Mouse (Mus musculus) frontal cortex, postnatal 10 days (tissue): Measurements from ENCODE around the gene Tmem223.

ENCODE experiments used
- DNase-seq, 2 experiments: peaks; one replicate each; pipeline ENCODE4 v3.0.0; 2022; ENCODE audit warnings: low spot score in 2 of 2, mixed read lengths in 1 of 2

Tmem223 gene

GRCm38 (mm10) chr19:8745382-8745781 is 25.4 kb upstream of the Tmem223 start:
- DNase-seq = no peak

- DNase-seq = no peak
These were observed 23.4 kb upstream of the Tmem223 start for GRCm38 (mm10) chr19:8747368-8747767.

GRCm38 (mm10) chr19:8755652-8756051 is 15.1 kb upstream of the Tmem223 start:
- no peak for DNase-seq

- DNase-seq = peak; percentile 82 to 90
These were observed 14.0 kb upstream of the Tmem223 start, which contains the start of gene Nxf1 for GRCm38 (mm10) chr19:8756635-8757387. Gene Nxf1 (plus strand): TSS chr19:8757073.

DNA sequence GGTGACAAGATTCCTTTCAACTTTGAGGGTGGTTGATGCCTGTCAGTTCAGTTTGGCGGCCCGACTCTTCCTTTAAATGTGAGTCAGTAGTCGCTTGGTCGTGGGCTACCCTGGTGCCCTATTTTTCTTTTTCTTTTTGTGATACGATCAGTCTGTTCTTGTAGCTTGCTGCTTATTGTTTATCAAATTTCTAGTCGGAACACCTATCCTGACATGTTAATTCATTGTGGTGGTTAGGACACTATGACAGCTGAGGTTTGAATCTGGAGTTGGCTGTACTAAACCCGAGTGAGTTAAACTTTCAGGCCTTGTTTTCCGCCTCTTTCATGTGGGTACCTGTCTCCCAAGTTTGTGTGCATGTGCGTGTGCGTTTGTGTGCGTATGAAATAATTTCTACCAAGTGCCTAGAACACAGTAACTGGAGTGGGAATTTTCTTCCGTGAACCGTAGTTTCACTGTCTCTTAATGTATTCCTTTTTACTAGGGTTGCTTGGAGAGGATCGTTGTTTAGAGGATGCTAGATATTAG is 13.3 kb upstream of the Tmem223 start:
- no peak for DNase-seq

GRCm38 (mm10) chr19:8758899-8759298 is 11.9 kb upstream of the Tmem223 start:
- no peak for DNase-seq

GRCm38 (mm10) chr19:8760757-8761156 is 10.0 kb upstream of the Tmem223 start:
- DNase-seq = no peak

- DNase-seq = no peak
These were observed 7.5 kb upstream of the Tmem223 start for GRCm38 (mm10) chr19:8763276-8763675.

DNA sequence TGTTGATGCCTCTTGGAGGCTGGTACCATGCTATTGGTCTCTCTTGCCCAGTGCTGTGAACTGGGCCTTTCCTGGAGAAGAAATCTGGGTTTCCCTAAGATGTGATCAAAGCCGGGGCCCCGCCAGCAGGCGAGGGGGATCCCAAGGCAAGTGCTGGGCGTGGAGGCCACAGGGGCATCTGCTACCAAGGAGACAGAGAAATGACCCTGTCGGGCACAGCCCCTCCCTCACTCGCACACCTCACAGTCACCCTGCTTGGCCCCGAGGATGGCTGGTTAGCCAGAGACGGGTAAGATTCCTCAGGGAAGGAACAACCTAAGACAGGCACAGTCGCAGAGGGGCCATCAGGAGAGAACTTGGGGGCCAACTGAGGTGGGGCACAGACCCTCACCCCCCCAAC is 5.2 kb upstream of the Tmem223 start:
- no peak for DNase-seq

DNA sequence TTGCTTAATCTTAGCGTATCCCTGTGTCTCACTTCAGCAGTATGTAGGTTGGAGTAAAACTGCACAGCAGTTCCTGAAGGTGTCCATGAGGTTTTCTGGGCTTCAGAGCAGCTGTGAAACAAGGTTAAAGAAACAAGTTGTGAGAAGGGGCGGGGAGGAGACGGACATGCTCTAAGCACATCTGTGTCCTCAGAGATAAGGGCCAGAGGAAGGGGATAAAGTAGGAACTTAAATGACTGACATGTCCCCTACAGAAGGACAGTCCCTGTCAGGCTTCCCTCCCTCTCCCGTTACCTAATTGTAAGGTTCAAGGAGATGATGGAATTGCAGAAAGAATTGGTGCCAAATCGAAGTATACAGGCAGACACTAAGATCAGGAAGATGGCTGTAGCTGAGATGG is 2.2 kb downstream of the Tmem223 start:
- DNase-seq = no peak

- no peak for DNase-seq
These were observed 2.6 kb downstream of the Tmem223 start for GRCm38 (mm10) chr19:8773409-8773808.

GRCm38 (mm10) chr19:8774086-8774835 is 3.5 kb downstream of the Tmem223 start, which contains the start of gene Tmem179b:
Gene Tmem179b (minus strand): TSS chr19:8774467.
- DNase-seq = peak; percentile 92 to 95

DNA sequence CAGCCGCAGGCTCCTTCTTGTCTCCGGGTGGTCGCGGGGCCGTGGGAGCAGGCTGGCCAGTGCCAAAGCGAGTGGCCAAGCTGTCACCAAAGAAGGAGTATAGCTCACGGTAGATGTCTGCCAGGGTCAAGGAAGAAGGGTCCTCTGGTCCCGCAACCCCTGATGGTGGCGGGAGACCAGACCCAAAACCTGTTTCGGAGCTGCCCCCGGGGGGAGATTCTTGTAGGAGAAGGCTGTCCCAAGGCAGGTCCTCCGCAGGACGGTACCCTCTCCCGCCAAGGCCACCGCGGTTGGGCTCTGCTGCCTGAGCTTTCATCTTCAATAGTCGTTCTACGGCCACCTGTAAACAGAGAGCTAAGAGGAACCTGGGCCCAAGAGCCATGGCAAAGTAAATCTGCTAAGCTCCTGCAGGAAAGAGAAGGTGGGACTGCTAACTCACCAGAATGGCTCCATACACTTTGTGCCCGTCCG is 4.2 kb downstream of the Tmem223 start:
- DNase-seq = no peak

DNA sequence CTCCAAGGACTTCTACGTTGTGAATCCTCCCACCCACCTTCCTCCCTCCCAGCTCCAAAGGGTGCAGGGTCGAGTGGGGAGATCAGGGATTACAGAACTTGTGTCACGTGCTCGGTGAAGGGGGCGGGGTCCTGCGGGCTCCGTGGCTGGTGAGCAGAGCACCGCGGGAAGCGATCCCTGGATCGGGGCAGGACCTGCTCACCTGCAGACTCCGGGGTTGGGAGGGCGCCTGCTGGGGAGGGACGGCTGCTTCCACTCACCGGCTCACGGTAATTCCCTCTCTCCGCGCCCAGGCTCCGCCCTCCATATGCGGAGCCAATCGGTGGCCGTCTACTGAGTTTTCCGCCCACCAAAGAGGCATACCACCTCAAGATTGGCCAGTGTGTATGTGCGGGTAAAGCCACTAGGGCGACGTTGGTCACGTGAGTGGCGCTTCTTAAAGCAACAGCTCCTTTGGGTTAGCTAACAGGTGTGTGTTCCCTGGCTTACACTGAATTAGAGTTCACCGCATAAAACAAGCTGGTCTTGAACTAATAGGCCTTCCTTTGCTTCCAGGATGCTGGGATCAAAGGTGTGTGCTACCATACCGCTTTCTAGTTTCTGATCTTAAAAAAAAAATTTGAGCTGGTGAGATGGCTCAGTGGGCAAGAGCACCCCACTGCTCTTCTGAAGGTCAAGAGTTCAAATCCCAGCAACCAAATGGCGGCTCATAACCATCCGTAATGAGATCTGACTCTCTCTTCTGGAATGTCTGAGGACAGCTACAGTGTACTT is 15.4 kb downstream of the Tmem223 start, which contains the start of gene Taf6l:
Taf6l (minus strand) TSS at position 410 of the 774 bp plus-strand sequence.
- peak; percentile 91 for DNase-seq

- DNase-seq = no peak
These were observed 17.7 kb downstream of the Tmem223 start for GRCm38 (mm10) chr19:8788521-8788920.

DNA sequence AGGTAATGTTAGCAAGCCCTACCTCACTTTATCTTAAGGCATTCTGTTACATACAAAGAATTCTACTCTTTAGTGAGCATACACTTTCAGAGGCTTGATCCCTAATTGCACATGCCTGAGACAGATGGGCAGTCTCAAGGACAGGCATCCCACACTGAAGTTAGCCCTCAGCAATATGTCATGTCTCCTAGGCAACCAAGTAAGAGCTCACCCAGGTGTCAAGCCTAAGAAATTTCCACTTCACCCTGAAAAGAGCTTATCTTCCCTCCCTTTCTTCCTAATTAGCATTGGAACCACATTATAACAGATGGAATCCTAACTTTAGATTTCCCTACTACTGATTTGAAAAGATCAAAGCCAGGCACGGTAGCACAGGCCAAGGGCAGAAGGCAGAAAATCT is 18.4 kb downstream of the Tmem223 start:
- no peak for DNase-seq

DNA sequence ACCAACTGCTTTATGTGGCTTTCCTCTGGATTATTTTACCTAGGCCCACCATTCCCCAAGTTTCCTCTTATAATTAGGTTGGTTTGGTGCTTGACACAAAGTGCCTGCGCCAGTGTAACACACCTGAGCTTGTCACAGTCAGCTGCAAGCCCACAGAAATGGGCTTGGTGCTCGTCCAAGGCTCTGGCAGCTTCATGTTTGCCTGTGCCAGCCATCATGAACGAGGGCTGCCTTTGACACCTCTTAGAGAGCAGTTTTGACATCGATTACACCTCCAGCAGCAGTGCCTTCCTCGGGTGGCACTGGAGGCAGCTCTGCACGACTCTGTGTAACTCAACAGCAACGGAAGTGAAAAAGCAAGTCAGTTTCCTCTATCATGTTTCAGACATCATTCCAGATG is 19.4 kb downstream of the Tmem223 start:
- DNase-seq = no peak

GRCm38 (mm10) chr19:8798264-8798946 is 27.6 kb downstream of the Tmem223 start, which contains the start of gene Polr2g:
Gene Polr2g (minus strand): TSS chr19:8798577.
- peak; percentile 86 to 88 for DNase-seq

DNA sequence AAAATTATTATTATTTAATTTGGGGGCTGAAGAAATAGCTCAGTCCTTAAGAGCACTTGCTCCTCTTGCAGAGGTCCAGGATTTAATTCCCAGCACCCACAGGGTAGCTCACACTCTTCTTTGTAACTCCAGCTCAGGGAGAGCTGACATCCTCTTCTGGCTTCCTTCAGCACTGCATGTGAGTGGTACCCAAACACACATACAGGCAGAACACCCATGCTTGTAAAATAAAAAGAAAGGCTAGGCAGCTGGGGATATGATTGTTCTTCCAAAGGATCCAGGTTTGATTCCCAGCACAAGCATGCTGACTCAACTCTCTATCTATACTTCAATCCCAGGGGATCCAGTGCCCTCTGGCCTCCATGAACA is 28.1 kb downstream of the Tmem223 start:
- DNase-seq = no peak

DNA sequence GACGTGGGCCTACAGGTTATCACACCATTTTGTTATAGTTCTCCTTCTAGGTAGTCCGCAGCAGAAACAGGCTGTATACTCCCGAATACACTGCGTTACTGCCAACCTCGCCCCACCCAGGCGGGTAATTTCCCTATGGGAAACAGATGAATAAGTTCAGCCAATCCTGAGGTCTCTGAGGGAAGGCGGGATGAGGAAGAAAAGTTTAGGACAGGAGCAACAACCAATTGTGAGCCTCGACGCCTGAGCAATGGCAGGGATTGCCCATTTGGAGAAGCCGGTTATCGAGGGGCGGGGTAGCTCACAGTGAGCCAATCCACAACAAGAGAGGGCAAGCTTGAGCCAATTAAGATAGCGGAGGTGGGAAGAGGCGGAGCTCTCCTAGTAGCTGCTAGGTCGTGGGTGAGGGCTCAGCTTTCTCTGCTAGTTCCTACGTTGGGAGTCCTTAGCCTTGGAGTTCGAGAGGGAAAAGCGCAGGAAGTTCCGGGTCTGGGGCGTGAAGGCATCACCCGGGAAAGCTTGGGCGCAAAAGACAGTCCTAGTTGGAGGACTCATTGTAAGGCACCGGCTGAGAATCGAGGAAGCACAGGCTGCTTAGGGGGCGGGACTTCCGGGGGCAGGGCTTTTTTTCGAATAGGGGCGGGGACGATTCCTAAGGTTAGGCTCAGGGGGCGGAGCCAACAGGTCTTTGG is 31.5 kb downstream of the Tmem223 start, which contains the start of gene Zbtb3:
Zbtb3 (plus strand) TSS at position 426 of the 692 bp plus-strand sequence.
- peak; percentile 94 to 96 for DNase-seq
